ENCODE assay signal across 45 mouse cellular contexts in the genomic region with DNA sequence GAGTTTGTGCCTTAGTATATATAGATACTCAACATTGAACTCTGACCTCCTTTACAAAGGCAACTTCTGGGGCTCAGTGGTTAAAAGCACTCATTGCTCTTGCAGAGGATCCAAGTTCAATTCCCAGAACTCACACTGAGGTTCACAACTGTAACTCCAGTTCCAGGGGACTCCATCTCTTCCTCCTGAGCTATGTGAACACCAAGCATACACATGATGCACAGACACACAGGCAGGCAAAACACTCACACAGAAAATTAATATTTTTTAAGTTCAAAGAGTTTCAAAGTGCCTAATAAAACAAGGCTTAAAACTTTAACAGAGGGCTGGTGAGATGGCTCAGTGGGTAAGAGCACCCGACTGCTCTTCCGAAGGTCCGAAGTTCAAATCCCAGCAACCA. TPM values are rescaled to one million over a fixed set of nuclear protein-coding genes. Genes with fewer than 3 reads are reported as not detected.
"Had no signal": no experiment of that assay in that cellular context is flagged by ENCODE, and none has a peak within 500 bp of the region (broad histone marks: within the 10 kb centered on the region; RNA-seq: fewer than 3 reads in every experiment).

No protein-coding gene starts in this region.

- H3K9me3 ChIP-seq: limb, embryonic 10.5 days; limb, embryonic 12.5 days; limb, embryonic 13.5 days; limb, embryonic 15.5 days; liver, embryonic 12.5 days; liver, embryonic 13.5 days; lung, embryonic 15.5 days; midbrain, embryonic 10.5 days; midbrain, embryonic 12.5 days; midbrain, embryonic 13.5 days; midbrain, embryonic 15.5 days; neural tube, embryonic 12.5 days; neural tube, embryonic 13.5 days had no signal

- H3K4me1 ChIP-seq: limb, embryonic 10.5 days; limb, embryonic 12.5 days; limb, embryonic 13.5 days; limb, embryonic 15.5 days; lung, embryonic 15.5 days; midbrain, embryonic 15.5 days; neural tube, embryonic 12.5 days; neural tube, embryonic 13.5 days had no signal

- H3K27ac ChIP-seq: left cerebral cortex, adult 2 months; limb, embryonic 10.5 days; limb, embryonic 12.5 days; limb, embryonic 13.5 days; limb, embryonic 15.5 days; liver, embryonic 14.5 days; lung, embryonic 15.5 days; macrophage; midbrain, embryonic 10.5 days; midbrain, embryonic 12.5 days; midbrain, embryonic 13.5 days; midbrain, embryonic 15.5 days; neural tube, embryonic 12.5 days; neural tube, embryonic 13.5 days had no signal

- H3K9ac ChIP-seq: limb, embryonic 12.5 days; limb, embryonic 13.5 days; limb, embryonic 15.5 days; liver, embryonic 12.5 days; liver, embryonic 13.5 days; liver, embryonic 14.5 days; liver, postnatal 0 days; lung, embryonic 14.5 days; lung, embryonic 15.5 days; midbrain, embryonic 12.5 days; midbrain, embryonic 13.5 days; midbrain, embryonic 15.5 days; neural tube, embryonic 12.5 days; neural tube, embryonic 13.5 days had no signal

- DNase-seq: left cerebral cortex, postnatal 4 days; liver; liver, embryonic 13.5 days; liver, postnatal 0 days; lung, adult 18-20 months; lung, adult 2 months; lung, embryonic 14.5 days; lung, postnatal 10 days; lung, postnatal 14 days; lung, postnatal 36 days; lung, postnatal 4 days; midbrain, embryonic 14.5 days had no signal

- H3K36me3 ChIP-seq: limb, embryonic 10.5 days; limb, embryonic 12.5 days; limb, embryonic 13.5 days; limb, embryonic 15.5 days; liver, embryonic 12.5 days; liver, embryonic 13.5 days; lung, embryonic 15.5 days; midbrain, embryonic 10.5 days; midbrain, embryonic 12.5 days; midbrain, embryonic 13.5 days; midbrain, embryonic 15.5 days; neural tube, embryonic 12.5 days; neural tube, embryonic 13.5 days had no signal

- H3K4me3 ChIP-seq: left cerebral cortex, adult 2 months; limb, embryonic 10.5 days; limb, embryonic 12.5 days; limb, embryonic 13.5 days; limb, embryonic 15.5 days; liver, embryonic 12.5 days; liver, embryonic 13.5 days; lung, embryonic 15.5 days; megakaryocyte, embryonic 14.5 days; midbrain, embryonic 10.5 days; midbrain, embryonic 12.5 days; midbrain, embryonic 13.5 days; midbrain, embryonic 15.5 days; myocyte; neural tube, embryonic 12.5 days; neural tube, embryonic 13.5 days had no signal

- ATAC-seq: lung, postnatal 0 days; midbrain, embryonic 13.5 days; midbrain, embryonic 15.5 days; midbrain, embryonic 16.5 days had no signal

- H3K4me2 ChIP-seq: limb, embryonic 12.5 days; limb, embryonic 13.5 days; limb, embryonic 15.5 days; lung, embryonic 14.5 days; lung, embryonic 15.5 days; midbrain, embryonic 12.5 days; midbrain, embryonic 13.5 days; midbrain, embryonic 15.5 days; neural tube, embryonic 12.5 days; neural tube, embryonic 13.5 days had no signal

- H3K27me3 ChIP-seq: limb, embryonic 12.5 days; limb, embryonic 13.5 days; limb, embryonic 15.5 days; liver, embryonic 12.5 days; liver, embryonic 13.5 days; lung, embryonic 15.5 days; midbrain, embryonic 12.5 days; midbrain, embryonic 13.5 days; midbrain, embryonic 15.5 days; neural tube, embryonic 12.5 days; neural tube, embryonic 13.5 days had no signal

RNA-seq across cellular contexts. Expression of gene Gm4756, which starts 34.2 kb away (rescaled TPM):
- total RNA-seq: left cerebral cortex, adult 2 months; left cerebral cortex, adult 8-10 months; left cerebral cortex, postnatal 10 days; left cerebral cortex, postnatal 14 days; left cerebral cortex, postnatal 25 days; left cerebral cortex, postnatal 36 days; left cerebral cortex, postnatal 4 days; megakaryocyte progenitor cell, adult 5-6 weeks; megakaryocyte, adult 5-6 weeks; megakaryocyte-erythroid progenitor cell, adult 5-6 weeks; monocyte, adult 5-6 weeks had no signal
- polyA plus RNA-seq: limb, embryonic 10.5 days; limb, embryonic 11.5 days; limb, embryonic 12.5 days; limb, embryonic 13.5 days; limb, embryonic 14.5 days; limb, embryonic 15.5 days; liver, embryonic 12.5 days; liver, embryonic 13.5 days; liver, embryonic 16.5 days; lung, embryonic 14.5 days; lung, embryonic 15.5 days; lung, embryonic 16.5 days; lung, postnatal 0 days; macrophage; midbrain, embryonic 10.5 days; midbrain, embryonic 12.5 days; midbrain, embryonic 13.5 days; midbrain, embryonic 14.5 days; midbrain, embryonic 15.5 days; midbrain, embryonic 16.5 days; myocyte; neural tube, embryonic 11.5 days; neural tube, embryonic 12.5 days; neural tube, embryonic 13.5 days had no signal
